Mouse (Mus musculus): ENCODE measurements around the gene Tent4b.

- no peak for TF ChIP-seq CTCF (IDR thresholded peaks at IDR 0.05; ENCODE audit: low read depth, low read length)
- TF ChIP-seq POLR2A (IDR thresholded peaks at IDR 0.05; ENCODE audit: borderline replicate concordance, low read depth, low read length) = no peak
These were observed 108.7 kb downstream of the Tent4b start for GRCm38 (mm10) chr8:88307736-88308135.
